Mouse (Mus musculus): ENCODE data around the gene Vcam1. TPM values are rescaled to one million over a fixed set of nuclear protein-coding genes. Genes with fewer than 3 reads are reported as not detected.
A peak's percentile ranks its signal among the peaks of the same experiment; 100 is the strongest.

The Vcam1 gene
- polyA plus RNA-seq, 1 experiment from 2014 or later, result 78.6 TPM

DNA sequence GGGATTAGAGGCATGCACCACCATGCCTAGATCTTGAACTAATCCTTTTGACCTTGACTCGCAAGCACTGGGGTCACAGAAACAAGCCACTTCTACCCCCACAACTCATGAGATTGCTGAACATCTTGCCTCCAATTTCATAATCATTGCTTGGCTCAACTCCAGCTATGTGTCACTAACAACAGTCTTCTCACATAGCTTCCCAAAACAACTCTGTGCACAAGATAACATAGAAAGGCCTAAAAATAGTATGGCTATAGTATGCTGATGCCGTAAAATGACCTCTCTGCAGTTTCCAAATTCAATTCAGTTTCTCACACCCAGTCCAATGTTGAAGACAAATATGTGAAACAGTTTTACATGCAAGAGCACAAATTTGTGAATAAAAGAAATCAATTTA, 56.9 kb downstream of the Vcam1 start:
- DNase-seq, result peak; percentile 86
- H3K27ac ChIP-seq (ENCODE audit: low read depth), result no peak overlapping the region
- TF ChIP-seq CTCF (IDR thresholded peaks at IDR 0.05; ENCODE audit: low read depth), result no peak

DNA sequence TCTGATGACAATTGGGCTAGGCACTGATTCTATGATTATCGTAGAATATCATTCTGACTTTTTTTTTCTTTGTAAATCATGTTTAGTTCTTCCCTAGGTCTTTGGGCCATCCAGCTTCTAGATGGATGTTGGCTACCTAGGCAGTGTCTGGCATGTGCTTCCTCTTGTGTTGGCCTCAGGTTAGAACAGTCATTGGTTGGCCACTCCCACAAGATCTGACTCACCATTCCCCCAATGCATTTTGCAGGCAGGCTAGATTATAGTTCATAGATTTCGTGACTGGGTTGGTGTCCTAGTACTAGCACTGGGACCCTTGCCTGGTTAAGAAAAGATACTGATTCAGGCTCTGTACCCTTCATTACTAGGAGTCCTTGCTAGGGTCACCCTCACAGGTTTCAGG, 67.3 kb downstream of the Vcam1 start:
- Histone ChIP-seq H3K4me2 (no peak overlapping the region), H3K9me3 (ENCODE audit: low read depth, low read length) (no peaks in the 10 kb centered on the region), H3K4me3 (ENCODE audit: low read depth, low read length) (no peak overlapping the region), H3K27ac (ENCODE audit: low read depth) (no peak overlapping the region), H3K9ac (no peak overlapping the region), H3K4me1 (ENCODE audit: insufficient read depth) (no peaks in the 10 kb centered on the region), H3K36me3 (ENCODE audit: insufficient read depth) (no peaks in the 10 kb centered on the region), H3K27me3 (ENCODE audit: insufficient read depth, low read length) (no peaks in the 10 kb centered on the region)
- WGBS, result 81% methylated on average over 2 of the region's 2 CpGs
- ATAC-seq (ENCODE audit: insufficient read depth) (no peak), DNase-seq (no peak)
- no peak for TF ChIP-seq CTCF (IDR thresholded peaks at IDR 0.05; ENCODE audit: low read depth)

More for the DNA sequence above, 56.9 kb downstream of the Vcam1 start:
- peak; percentile 83; the same call in 1 of the 2 replicates for ATAC-seq (ENCODE audit: insufficient read depth)
- Histone ChIP-seq H3K9me3 (ENCODE audit: low read depth, low read length) (no peaks in the 10 kb centered on the region), H3K4me1 (ENCODE audit: insufficient read depth) (peaks cover 4% of the 10 kb centered on the region; the same call in 1 of the 2 replicates), H3K4me2 (no peak overlapping the region), H3K27me3 (ENCODE audit: insufficient read depth, low read length) (no peaks in the 10 kb centered on the region), H3K4me3 (ENCODE audit: low read depth, low read length) (no peak overlapping the region), H3K36me3 (ENCODE audit: insufficient read depth) (no peaks in the 10 kb centered on the region), H3K9ac (no peak overlapping the region)
- 39% methylated on average over 2 of the region's 2 CpGs for WGBS

DNA sequence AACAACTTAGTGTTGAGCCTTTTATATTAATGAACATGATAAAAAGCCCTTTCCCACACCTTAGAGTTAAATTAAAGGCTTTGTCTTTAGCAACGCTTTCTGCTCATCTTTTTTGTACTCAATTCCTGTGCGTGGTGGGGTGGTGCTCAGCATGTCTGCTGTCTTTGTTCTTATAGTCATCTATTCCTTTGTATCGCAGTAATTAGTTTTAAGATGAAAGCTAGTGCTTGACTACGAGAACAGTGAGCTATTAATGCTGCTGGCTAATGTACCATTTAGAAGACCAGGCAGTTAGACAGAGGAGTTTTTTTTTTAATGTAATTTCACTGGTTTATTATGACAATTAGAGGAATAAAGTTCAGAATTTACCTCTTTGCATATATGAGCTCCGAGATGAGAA, 69.2 kb downstream of the Vcam1 start:
- Histone ChIP-seq H3K4me3 (ENCODE audit: low read depth, low read length) (no peak overlapping the region), H3K36me3 (ENCODE audit: insufficient read depth) (no peaks in the 10 kb centered on the region), H3K9ac (no peak overlapping the region), H3K4me1 (ENCODE audit: insufficient read depth) (no peaks in the 10 kb centered on the region), H3K9me3 (ENCODE audit: low read depth, low read length) (no peaks in the 10 kb centered on the region), H3K4me2 (no peak overlapping the region), H3K27me3 (ENCODE audit: insufficient read depth, low read length) (no peaks in the 10 kb centered on the region), H3K27ac (ENCODE audit: low read depth) (no peak overlapping the region)
- no peak for TF ChIP-seq CTCF (IDR thresholded peaks at IDR 0.05; ENCODE audit: low read depth)
- WGBS, result 80% methylated on average over 5 of the region's 5 CpGs
- no peak for ATAC-seq (ENCODE audit: insufficient read depth)
- DNase-seq, result no peak

Other genes starting within 250 kb of the Vcam1 start
- 26.1 and 28.0 TPM in 2 replicates for gene Dph5, start 241.9 kb downstream of the Vcam1 start, polyA plus RNA-seq (2014; fragmentation: Nextera tagmentation; extraction: Ambion mirVana)
- gene Slc30a7, start 122.3 kb downstream of the Vcam1 start, polyA plus RNA-seq (2014; fragmentation: Nextera tagmentation; extraction: Ambion mirVana), result 31.3 and 34.3 TPM in 2 replicates
- gene Extl2, start 122.2 kb downstream of the Vcam1 start, polyA plus RNA-seq (2014; fragmentation: Nextera tagmentation; extraction: Ambion mirVana), result 22.0 and 22.8 TPM in 2 replicates
- 1.3 and 1.7 TPM in 2 replicates for gene Gpr88, start 123.8 kb upstream of the Vcam1 start, polyA plus RNA-seq (2014; fragmentation: Nextera tagmentation; extraction: Ambion mirVana)